Mouse (Mus musculus) spleen, adult 2 months (tissue): ENCODE data around the gene Plcb1. TPM values are rescaled to one million over a fixed set of nuclear protein-coding genes. Genes with fewer than 3 reads are reported as not detected.
"Not testable (repeated sequence)": the region's sequence is repeated elsewhere in the genome, so short reads cannot be mapped to it uniquely, and the experiment has no call there.

ENCODE experiments used
- DNase-seq, 2 experiments: peaks; one replicate each; pipeline versions ENCODE4 v3.0.0 to v3.0.0-alpha.2; 2012 to 2021; ENCODE audit warnings: low spot score in 2 of 2, low read depth in 1 of 2
- H3K27ac ChIP-seq: fragments of 200-500 bp; 2 replicates; pipeline ENCODE4 v1.5.1; 2012; ENCODE audit warnings: low read length, inconsistent platforms; ENCODE audit not compliant: insufficient read depth
- H3K27me3 ChIP-seq: fragments of 200-500 bp; 2 replicates; pipeline ENCODE4 v1.6.1; 2012; ENCODE audit warnings: mild to moderate bottlenecking, moderate library complexity, low read length, inconsistent platforms; ENCODE audit not compliant: control insufficient read depth, insufficient read depth
- H3K36me3 ChIP-seq: fragments of 200-500 bp; 2 replicates; pipeline ENCODE4 v1.6.1; 2012; ENCODE audit warnings: mild to moderate bottlenecking, low read length, inconsistent platforms; ENCODE audit not compliant: control insufficient read depth, insufficient read depth
- H3K4me1 ChIP-seq: fragments of 200-500 bp; 2 replicates; pipeline ENCODE4 v1.6.1; 2011; ENCODE audit warnings: inconsistent platforms; ENCODE audit not compliant: control insufficient read depth, insufficient read depth, insufficient read length
- H3K4me3 ChIP-seq: fragments of 200-500 bp; 2 replicates; pipeline ENCODE4 v1.5.1; 2011; ENCODE audit warnings: mild to moderate bottlenecking, inconsistent platforms; ENCODE audit not compliant: insufficient read depth, insufficient read length; ENCODE audit errors: extremely low read depth
- CTCF ChIP-seq: fragments of 200-500 bp; IDR thresholded peaks from 2 replicates; pipeline ENCODE4 v1.5.1; 2011; ENCODE audit warnings: mild to moderate bottlenecking, inconsistent platforms; ENCODE audit not compliant: insufficient read depth, insufficient read length, insufficient replicate concordance; ENCODE audit errors: extremely low read depth
- POLR2A ChIP-seq: fragments of 200-500 bp; IDR thresholded peaks from 2 replicates; pipeline ENCODE4 v1.6.1; 2011; ENCODE audit warnings: low read depth, low read length, inconsistent platforms
- WGBS: fragments of 180-500 bp; shearing (Covaris S2); methylation state at CpG from one replicate; pipeline ENCODE4 v1.1.7; 2018; 5-methylcytosine and 5-hydroxymethylcytosine counted together
- polyA plus RNA-seq: library from polyadenylated mRNA; depleted of rRNA; stranded (reverse); fragments of >200 nt; gene quantifications from 2 replicates; pipeline ENCODE4 v1.2.3, GENCODE M21; 2012

Plcb1 gene
- polyA plus RNA-seq, 1 experiment = 0.22 TPM

DNA sequence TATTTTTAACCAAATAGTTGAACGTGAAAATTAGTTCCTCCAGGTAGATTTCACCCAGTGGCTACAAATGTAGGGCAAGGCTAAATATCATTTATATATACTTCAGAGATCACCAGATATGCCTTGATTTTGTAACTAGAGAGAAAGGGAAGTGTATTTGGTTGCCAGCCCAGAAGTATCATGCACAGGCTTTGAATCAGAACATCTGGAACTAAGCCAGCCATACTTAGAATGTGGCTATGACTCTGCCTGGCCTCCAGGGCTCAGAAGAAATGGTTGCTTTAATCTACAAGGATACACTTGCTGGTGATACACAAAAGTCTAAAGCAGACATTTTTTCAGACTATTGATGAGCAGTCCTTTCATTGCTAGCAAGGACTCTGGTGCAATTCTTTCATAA lies 191.8 kb downstream of the Plcb1 start:
- Histone ChIP-seq H3K36me3 (no peaks in the 10 kb centered on the region), H3K4me1 (no peaks in the 10 kb centered on the region), H3K27ac (no peak overlapping the region), H3K4me3 (no peak overlapping the region), H3K27me3 (no peaks in the 10 kb centered on the region)
- TF ChIP-seq CTCF = no peak
- no peak for TF ChIP-seq POLR2A
- DNase-seq = no peak
- 71% methylated on average over 1 of the region's 1 CpGs for WGBS

DNA sequence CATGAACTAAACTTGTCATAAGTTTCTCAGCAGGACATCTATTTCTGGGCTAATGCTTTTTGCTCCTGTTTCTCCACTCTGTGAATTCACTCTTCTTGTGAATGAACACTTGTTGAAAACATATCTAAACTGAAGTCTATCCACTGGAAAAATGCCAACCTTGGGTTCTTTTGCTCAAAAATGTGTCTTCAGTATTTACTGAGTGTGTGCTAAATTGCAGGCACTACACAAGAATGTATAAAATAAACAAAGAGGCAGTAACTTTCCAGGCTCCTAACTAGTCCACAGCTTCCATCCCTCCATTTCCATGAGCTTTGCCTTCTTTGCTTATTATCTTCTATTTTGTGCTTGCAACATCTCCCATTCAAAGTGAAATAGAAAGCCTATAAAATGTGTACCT lies 195.5 kb downstream of the Plcb1 start:
- Histone ChIP-seq H3K36me3 (no peaks in the 10 kb centered on the region), H3K4me3 (no peak overlapping the region), H3K27ac (no peak overlapping the region), H3K4me1 (no peaks in the 10 kb centered on the region), H3K27me3 (no peaks in the 10 kb centered on the region; the same call in 1 of the 2 replicates)
- no peak for TF ChIP-seq CTCF
- no peak for TF ChIP-seq POLR2A
- no peak for DNase-seq

DNA sequence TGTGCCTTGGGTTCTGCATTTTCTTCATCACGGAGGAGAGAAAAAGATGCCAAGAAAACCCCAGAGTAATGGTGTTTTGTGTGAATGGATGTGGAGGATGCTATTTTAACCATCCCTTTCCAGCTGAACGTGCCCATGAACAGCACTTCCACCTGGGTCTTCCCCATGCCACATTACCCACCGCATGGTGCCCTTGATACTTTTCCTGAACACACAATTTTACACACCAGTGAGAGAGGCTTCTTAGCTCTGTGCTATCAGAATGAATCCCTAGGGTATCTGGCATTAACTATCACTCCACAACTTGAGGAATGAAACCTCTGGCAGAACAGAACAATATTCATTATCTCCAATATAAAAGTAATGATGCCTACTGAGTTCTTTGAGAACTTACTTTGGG lies 199.0 kb downstream of the Plcb1 start:
- Histone ChIP-seq H3K4me3 (no peak overlapping the region), H3K4me1 (no peaks in the 10 kb centered on the region), H3K27ac (no peak overlapping the region), H3K36me3 (no peaks in the 10 kb centered on the region), H3K27me3 (no peaks in the 10 kb centered on the region; the same call in 1 of the 2 replicates)
- no peak for DNase-seq
- no peak for TF ChIP-seq POLR2A
- no peak for TF ChIP-seq CTCF
- 87% methylated on average over 3 of the region's 3 CpGs for WGBS

DNA sequence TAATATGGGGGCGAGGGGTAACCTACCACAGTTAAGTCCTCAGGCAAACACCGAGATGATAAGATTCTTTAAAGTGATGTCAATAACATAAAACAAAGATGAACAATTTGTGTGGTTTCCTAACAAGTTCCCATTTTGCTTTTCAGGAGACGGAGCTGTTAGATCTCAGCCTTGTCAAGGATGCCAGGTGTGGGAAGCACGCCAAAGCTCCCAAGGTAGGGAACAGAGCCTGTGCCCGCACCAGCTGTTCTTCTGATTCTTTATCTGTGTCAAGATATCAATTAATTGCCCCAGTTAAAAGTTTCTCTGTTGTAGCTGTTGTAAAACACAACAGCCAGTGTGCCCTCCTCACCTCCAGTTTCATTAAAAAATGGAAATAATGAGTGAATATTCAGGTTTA lies 202.1 kb downstream of the Plcb1 start:
- Histone ChIP-seq H3K36me3 (no peaks in the 10 kb centered on the region), H3K27ac (no peak overlapping the region), H3K4me1 (no peaks in the 10 kb centered on the region), H3K4me3 (no peak overlapping the region), H3K27me3 (no peaks in the 10 kb centered on the region; the same call in 1 of the 2 replicates)
- TF ChIP-seq POLR2A (no peak), CTCF (no peak)
- no peak for DNase-seq
- WGBS = 80% methylated on average over 5 of the region's 5 CpGs

DNA sequence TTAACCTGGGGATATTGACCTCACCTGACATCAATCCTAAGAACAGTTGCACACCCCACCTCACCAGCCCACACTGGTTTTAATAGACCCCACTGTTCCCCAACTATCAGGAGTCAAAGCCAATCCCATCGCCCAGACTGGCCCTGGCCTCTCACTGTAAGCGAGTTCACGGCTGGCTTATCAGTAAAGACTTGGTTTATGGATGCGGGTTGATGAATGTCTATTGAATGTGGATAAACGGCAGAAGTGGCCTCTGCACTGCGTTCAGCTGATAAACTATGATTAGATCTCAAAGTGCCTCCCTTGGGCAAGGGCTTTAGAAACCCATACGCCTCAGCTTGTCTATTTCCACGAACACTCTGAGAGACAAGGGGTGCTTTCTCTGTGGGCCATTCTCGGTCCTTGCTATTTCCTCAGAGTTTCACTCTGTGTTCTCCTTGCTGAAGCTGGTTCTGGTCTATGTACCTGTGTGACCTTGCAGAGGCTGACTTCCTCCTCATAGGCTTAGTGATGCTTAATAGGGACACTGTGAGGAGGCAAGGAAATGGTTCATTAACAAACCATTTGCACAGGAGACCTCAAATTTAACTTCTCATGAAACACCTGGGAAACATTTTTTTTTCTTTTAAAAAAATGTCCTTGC lies 203.9 kb downstream of the Plcb1 start:
- Histone ChIP-seq H3K4me1 (no peaks in the 10 kb centered on the region), H3K36me3 (no peaks in the 10 kb centered on the region), H3K27ac (no peak overlapping the region), H3K4me3 (no peak overlapping the region), H3K27me3 (no peaks in the 10 kb centered on the region)
- TF ChIP-seq CTCF (no peak), POLR2A (no peak)
- DNase-seq = no peak
- 82% methylated on average over 9 of the region's 9 CpGs for WGBS

DNA sequence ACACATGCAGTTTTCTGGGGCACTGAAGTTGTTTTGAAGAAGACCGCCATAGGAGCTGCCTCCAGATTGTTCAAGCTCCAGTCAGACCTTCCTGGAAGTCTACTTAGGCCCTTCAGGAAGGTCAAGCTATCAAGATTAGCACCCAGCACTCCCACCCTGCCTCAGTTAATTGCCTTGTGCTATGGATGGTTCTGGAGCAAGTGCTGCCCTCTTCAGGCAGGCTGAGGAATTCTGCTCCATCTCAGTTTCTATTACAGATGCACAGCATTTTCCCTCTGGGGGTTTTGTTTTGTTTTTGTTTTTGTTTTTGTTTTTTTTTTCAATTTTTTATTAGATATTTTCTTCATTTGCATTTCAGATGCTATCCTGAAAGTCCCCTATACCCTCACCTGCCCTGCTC lies 221.3 kb downstream of the Plcb1 start:
- H3K4me1 ChIP-seq = no peaks in the 10 kb centered on the region
- TF ChIP-seq CTCF = no peak; the same call in 1 of the 2 replicates
- TF ChIP-seq POLR2A = no peak
- no peak for DNase-seq
- no peaks in the 10 kb centered on the region for H3K36me3 ChIP-seq
- 94% methylated on average over 1 of the region's 1 CpGs for WGBS
- H3K27ac ChIP-seq = no peak overlapping the region
- H3K27me3 ChIP-seq = no peaks in the 10 kb centered on the region
- H3K4me3 ChIP-seq = no peak overlapping the region

DNA sequence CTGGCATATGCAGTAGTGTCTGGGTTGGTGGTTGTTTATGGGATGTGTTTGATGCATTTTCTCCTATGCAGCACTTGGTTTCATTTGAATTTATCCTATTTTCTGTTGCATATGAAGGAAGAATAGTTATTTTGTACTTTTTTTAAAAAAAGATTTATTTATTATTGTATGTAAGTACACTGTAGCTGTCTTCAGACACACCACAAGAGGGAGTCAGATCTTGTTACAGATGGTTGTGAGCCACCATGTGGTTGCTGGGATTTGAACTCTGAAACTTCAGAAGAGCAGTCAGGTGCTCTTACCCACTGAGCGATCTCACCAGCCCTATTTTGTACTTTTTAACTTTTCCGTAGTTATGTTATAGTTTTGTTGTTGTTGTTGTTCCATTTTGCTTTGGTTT lies 222.0 kb downstream of the Plcb1 start:
- H3K27me3 ChIP-seq, H3K36me3 ChIP-seq, H3K4me1 ChIP-seq, DNase-seq, H3K27ac ChIP-seq, H3K4me3 ChIP-seq: not testable (repeated sequence)
- WGBS = 90% methylated on average over 2 of the region's 2 CpGs
